Mouse (Mus musculus) left cerebral cortex, postnatal 14 days (tissue): ENCODE data around the gene Pigt. TPM values are rescaled to one million over a fixed set of nuclear protein-coding genes. Genes with fewer than 3 reads are reported as not detected.

Source experiments
- DNase-seq, 2 experiments: peaks; one replicate each; pipeline ENCODE4 v3.0.0; 2021 to 2022; ENCODE audit warnings: low spot score in 2 of 2, mixed read lengths in 1 of 2
- intact Hi-C: fragments of 180-260 bp; cut with DNase I; formaldehyde crosslinking; loops from one replicate; pipeline ENCODE4 v1.15.1; 2025
- total RNA-seq, 2 experiments: library from RNA; stranded (reverse); gene quantifications; 2 replicates each; pipeline ENCODE4 v1.2.3; 2021

Gene Pigt
- total RNA-seq, 2 experiments from 2014 or later, result 115 to 122 TPM

GRCm38 (mm10) chr2:164549963-164550894 is 52.9 kb downstream of the Pigt start:
- intact Hi-C loops, result no loop called here
- DNase-seq, result peak; percentile 44 to 66

- intact Hi-C loops, result no loop called here
- DNase-seq, result no peak
Measured at GRCm38 (mm10) chr2:164550895-164551269, 53.6 kb downstream of the Pigt start.

- no peak for DNase-seq
- intact Hi-C loops, result no loop called here
Measured at GRCm38 (mm10) chr2:164551502-164551901, 54.2 kb downstream of the Pigt start.

Other genes starting within 250 kb of the Pigt start
- not detected for gene Svs3b, start 240.9 kb upstream of the Pigt start, total RNA-seq
- not detected for gene Svs4, start 219.1 kb upstream of the Pigt start, total RNA-seq
- gene Svs3a, start 208.3 kb upstream of the Pigt start, total RNA-seq, result not detected
- gene Svs6, start 180.8 kb upstream of the Pigt start, total RNA-seq, result not detected
- not detected for gene Svs5, start 164.8 kb upstream of the Pigt start, total RNA-seq
- gene Slpi, start 108.4 kb upstream of the Pigt start, total RNA-seq, result not detected
- under 1 TPM; 0.32 to 0.42 TPM for gene Rbpjl, start 94.4 kb upstream of the Pigt start, total RNA-seq
- gene Matn4, start 92.4 kb upstream of the Pigt start, total RNA-seq, result 10 to 100 TPM; 13.4 to 15.0 TPM
- gene Sdc4, start 53.6 kb upstream of the Pigt start, total RNA-seq, result 10 to 100 TPM; 60.0 to 79.0 TPM
- gene Sys1, start 40.6 kb upstream of the Pigt start, total RNA-seq, result 10 to 100 TPM; 38.0 to 44.4 TPM
- 10 to 100 TPM in 1 of 2 experiments, 1 to 10 TPM in 1; 1.9 to 12.2 TPM for gene Gm20458, start 36.6 kb upstream of the Pigt start, total RNA-seq
- gene Trp53tg5, start 23.8 kb upstream of the Pigt start, total RNA-seq, result not detected
- gene Dbndd2, start 11.4 kb upstream of the Pigt start, total RNA-seq, result 100 to 1,000 TPM; 112 to 116 TPM
- 1 to 10 TPM; 1.0 to 1.6 TPM for gene Wfdc2, start 64.9 kb downstream of the Pigt start, total RNA-seq
- gene Spint3, start 75.9 kb downstream of the Pigt start, total RNA-seq, result not detected
- under 1 TPM; 0.72 to 0.92 TPM for gene Wfdc6a, start 87.9 kb downstream of the Pigt start, total RNA-seq
- gene Eppin, start 96.1 kb downstream of the Pigt start, total RNA-seq, result not detected
- not detected for gene Wfdc6b, start 116.0 kb downstream of the Pigt start, total RNA-seq
- not detected for gene Wfdc8, start 116.1 kb downstream of the Pigt start, total RNA-seq
- not detected for gene Wfdc16, start 141.3 kb downstream of the Pigt start, total RNA-seq
- not detected for gene Wfdc10, start 158.5 kb downstream of the Pigt start, total RNA-seq
- gene Wfdc9, start 159.1 kb downstream of the Pigt start, total RNA-seq, result not detected
- not detected for gene Wfdc11, start 176.6 kb downstream of the Pigt start, total RNA-seq
- not detected for gene Wfdc13, start 187.6 kb downstream of the Pigt start, total RNA-seq
- not detected for gene Spint4, start 201.0 kb downstream of the Pigt start, total RNA-seq
- gene Spint5, start 217.8 kb downstream of the Pigt start, total RNA-seq, result not detected
- 1 to 10 TPM in 1 of 2 experiments, under 1 TPM in 1; 0.92 to 1.1 TPM for gene Wfdc3, start 248.4 kb downstream of the Pigt start, total RNA-seq
- 10 to 100 TPM; 32.8 to 35.6 TPM for gene Dnttip1, start 248.5 kb downstream of the Pigt start, total RNA-seq